ENCODE assay signal across 14 mouse cellular contexts in the genomic region with DNA sequence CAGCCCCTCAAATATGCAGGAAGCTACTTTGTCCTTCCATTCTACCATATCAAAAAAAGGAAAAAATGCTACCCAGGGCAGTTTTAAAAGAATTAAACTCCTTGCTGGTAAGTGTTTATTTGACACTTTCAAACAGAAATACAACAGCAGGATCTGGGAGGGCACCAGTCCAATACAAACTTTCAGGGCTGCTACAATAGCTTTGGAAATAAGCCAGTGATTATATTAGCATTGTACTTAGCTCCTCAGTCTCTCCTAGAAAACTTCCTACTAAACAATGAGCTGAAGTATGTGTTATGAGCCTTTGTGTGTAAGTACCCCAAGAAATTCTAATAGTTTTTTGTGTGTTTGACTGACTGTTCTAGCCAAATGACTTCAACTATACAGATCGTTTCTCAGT.
DNase-seq lines count a peak whose midpoint lies in the region; ATAC-seq and TF ChIP-seq lines count a peak whose summit lies in the region.
"Had no signal": no experiment of that assay in that cellular context is flagged by ENCODE, and none has a peak within 500 bp of the region (broad histone marks: within the 10 kb centered on the region; RNA-seq: fewer than 3 reads in every experiment).

No protein-coding gene starts in this region.

- H3K9me3 ChIP-seq in forebrain, embryonic 16.5 days (ENCODE audit: control insufficient read depth, low read length) = peaks cover 2% of the 10 kb centered on the region; the same call in 1 of the 2 replicates

- H3K9ac ChIP-seq in forebrain, embryonic 16.5 days (replicated peaks; ENCODE audit: low read depth, low read length) = no peak overlapping the region

- intact Hi-C loops in heart, postnatal 25 days (cut with DNase I) = loop anchor here (5.0 kb wide), 1 partner anchor 160 kb away; no protein-coding TSS in a partner anchor

- no peak for ATAC-seq in monocyte, adult 5-6 weeks (replicated peaks; ENCODE audit: insufficient number of reproducible peaks, low FRiP score, low TSS enrichment, poor library complexity, severe bottlenecking)
- no peak for ATAC-seq in forebrain, embryonic 16.5 days
- ATAC-seq: forebrain, embryonic 14.5 days; inflammation-experienced regulatory T-cells, adult 6 months had no signal

- H3K27ac ChIP-seq in forebrain, embryonic 16.5 days (ENCODE audit: low read length) = no peak overlapping the region
- H3K27ac ChIP-seq: midbrain, embryonic 10.5 days had no signal

- no peak for TF ChIP-seq CTCF in lung, adult 2 months (IDR thresholded peaks at IDR 0.05; ENCODE audit: insufficient read depth, low read length)

- no peak overlapping the region for H3K4me2 ChIP-seq in forebrain, embryonic 16.5 days (ENCODE audit: low read length)

- H3K4me3 ChIP-seq in lung, adult 2 months (replicated peaks; ENCODE audit: extremely low read depth, low read depth, low read length) = no peak overlapping the region
- no peak overlapping the region for H3K4me3 ChIP-seq in forebrain, embryonic 16.5 days (replicated peaks; ENCODE audit: low read length)
- H3K4me3 ChIP-seq: midbrain, embryonic 10.5 days had no signal

- peaks cover 19% of the 10 kb centered on the region for H3K4me1 ChIP-seq in lung, adult 2 months (ENCODE audit: control insufficient read depth, insufficient read depth, low read length)
- H3K4me1 ChIP-seq in forebrain, embryonic 16.5 days (replicated peaks; ENCODE audit: control insufficient read depth, insufficient read depth, low read length) = no peaks in the 10 kb centered on the region
- H3K4me1 ChIP-seq: midbrain, embryonic 10.5 days had no signal

- no peak for TF ChIP-seq POLR2A in lung, adult 2 months (IDR thresholded peaks at IDR 0.05; ENCODE audit: borderline replicate concordance, extremely low read depth, low read depth, low read length)

- H3K36me3 ChIP-seq in forebrain, embryonic 16.5 days (ENCODE audit: control insufficient read depth, insufficient read depth) = no peaks in the 10 kb centered on the region
- H3K36me3 ChIP-seq: midbrain, embryonic 10.5 days had no signal

- peak; percentile 50 to 57 for DNase-seq in heart, adult 9 months (ENCODE audit: low spot score in 2 of 2)
- DNase-seq in heart, postnatal 25 days (ENCODE audit: low spot score) = no peak
- DNase-seq in lung, adult 18-20 months = peak; percentile 13 to 56
- no peak for DNase-seq in lung, adult 2 months
- peak; percentile 25 to 49 for DNase-seq in kidney, postnatal 36 days
- peak; percentile 26 to 27 for DNase-seq in lung, postnatal 4 days
- DNase-seq: adrenal gland, adult 8-10 months; cerebellum, adult 9-11 months; thymus, adult 2 months had no signal

- 23% methylated on average over 1 of the region's 1 CpGs for WGBS in lung, adult 2 months
- WGBS in forebrain, embryonic 16.5 days = 74% methylated on average over 1 of the region's 1 CpGs

- H3K27me3 ChIP-seq in forebrain, embryonic 16.5 days (replicated peaks; ENCODE audit: control insufficient read depth, insufficient read depth, low read length) = no peaks in the 10 kb centered on the region

Comparison
In these comparisons a context has a peak if more than half of its experiments do, and no peak if none do; other contexts are left out.
1. DNase-seq: peak in heart, adult 9 months (2 of 2), lung, adult 18-20 months (2 of 2), kidney, postnatal 36 days (2 of 2) and lung, postnatal 4 days (2 of 2); none in heart, postnatal 25 days (single experiment) and lung, adult 2 months (single experiment).